Mouse (Mus musculus) embryonic fibroblast, embryonic 13.5 days (primary cell): ENCODE results near the gene Itga1.

Experiments used
- CTCF ChIP-seq: IDR thresholded peaks from 2 replicates; pipeline ENCODE4 v1.5.1; 2011; ENCODE audit warnings: mild to moderate bottlenecking, control low read depth, low read length, moderate library complexity, borderline replicate concordance; ENCODE audit not compliant: insufficient read depth
- POLR2A ChIP-seq: IDR thresholded peaks from 2 replicates; pipeline ENCODE4 v1.6.1; 2011; ENCODE audit warnings: low read depth, mild to moderate bottlenecking, control low read depth, low read length, moderate library complexity

DNA sequence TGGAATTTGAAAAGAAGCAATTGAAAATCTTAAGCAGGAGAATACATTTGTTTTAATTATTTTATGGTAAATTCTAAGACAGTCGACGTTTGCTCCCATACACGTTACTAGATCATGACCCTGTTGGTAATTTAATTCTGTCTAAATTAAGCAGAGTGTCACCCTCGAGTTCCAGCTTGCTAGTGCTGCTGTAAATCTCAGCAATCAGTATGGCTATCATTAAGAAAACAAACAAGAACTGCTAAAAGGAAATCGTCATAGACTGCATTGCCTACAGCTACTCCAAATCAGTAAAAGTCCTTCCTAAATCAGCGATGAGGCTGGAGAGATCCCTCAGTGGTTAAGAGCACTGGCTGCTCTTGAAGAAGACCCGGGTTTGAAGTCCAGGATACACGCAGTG, 66.4 kb downstream of the Itga1 start:
- no peak for TF ChIP-seq CTCF
- no peak for TF ChIP-seq POLR2A
